Mouse (Mus musculus): ENCODE results near the gene Spata16. TPM values are rescaled to one million over a fixed set of nuclear protein-coding genes. Genes with fewer than 3 reads are reported as not detected.

Spata16 gene
- polyA plus RNA-seq, 1 experiment from 2014 or later: not detected

DNA sequence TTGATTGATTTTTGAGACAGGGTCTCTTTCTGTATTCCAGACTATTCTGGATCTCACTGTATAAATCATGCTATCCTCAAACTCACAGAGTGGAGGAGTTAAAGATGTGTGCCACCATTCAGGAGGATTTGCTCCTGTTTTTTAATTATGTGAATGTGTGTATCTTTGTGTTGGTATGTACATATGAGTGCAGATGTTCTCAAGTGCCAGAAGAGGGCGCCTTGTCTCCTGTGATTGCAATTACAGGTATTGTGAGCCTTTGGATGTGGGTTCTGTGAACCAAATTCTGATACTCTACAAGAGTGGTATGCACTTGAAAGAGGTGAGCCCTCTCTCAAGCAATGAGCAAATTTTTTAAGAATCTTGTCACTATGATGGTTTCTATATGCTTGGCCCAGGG, 369.4 kb downstream of the Spata16 start:
- WGBS: 51% methylated on average over 1 of the region's 1 CpGs

GRCm38 (mm10) chr3:27027957-27028356, 390.5 kb downstream of the Spata16 start:
- Histone ChIP-seq H3K27me3 (replicated peaks) (no peaks in the 10 kb centered on the region), H3K9ac (no peak overlapping the region), H3K27ac (no peak overlapping the region), H3K4me3 (no peak overlapping the region), H3K4me2 (replicated peaks) (no peak overlapping the region), H3K9me3 (no peaks in the 10 kb centered on the region), H3K4me1 (no peaks in the 10 kb centered on the region), H3K36me3 (no peaks in the 10 kb centered on the region)
- ATAC-seq (ENCODE audit: low FRiP score, low read depth): no peak
- 34% methylated on average over 3 of the region's 3 CpGs for WGBS

More for the DNA sequence above, 369.4 kb downstream of the Spata16 start:
- Histone ChIP-seq H3K4me3 (no peak overlapping the region), H3K9ac (no peak overlapping the region), H3K36me3 (no peaks in the 10 kb centered on the region), H3K27ac (no peak overlapping the region), H3K4me1 (no peaks in the 10 kb centered on the region), H3K9me3 (0 out of 2 replicates have a peak, but pooled peaks cover 4% of the 10 kb centered on the region), H3K4me2 (replicated peaks) (no peak overlapping the region), H3K27me3 (replicated peaks) (no peaks in the 10 kb centered on the region)
- no peak for ATAC-seq (ENCODE audit: low FRiP score, low read depth)

DNA sequence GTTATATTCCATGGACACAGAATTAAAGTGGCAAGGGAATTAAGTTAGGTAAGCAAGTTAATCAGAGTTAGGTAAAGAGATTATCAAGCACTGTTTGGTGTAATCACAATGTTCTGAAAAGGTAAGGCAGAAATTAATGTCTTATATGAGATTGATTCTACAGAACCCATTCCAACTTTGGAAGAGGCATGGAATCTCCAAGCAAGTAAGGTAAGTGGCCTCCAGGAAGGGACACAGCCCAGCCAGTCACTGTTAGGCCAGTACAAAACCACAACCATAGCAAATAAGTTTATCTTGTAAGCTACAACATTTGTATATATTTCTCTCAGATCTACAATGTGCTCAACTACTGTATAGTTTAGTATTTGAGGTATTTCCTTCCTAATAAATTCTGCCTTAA, 391.1 kb downstream of the Spata16 start:
- Histone ChIP-seq H3K9ac (no peak overlapping the region), H3K27ac (no peak overlapping the region), H3K27me3 (replicated peaks) (no peaks in the 10 kb centered on the region), H3K4me2 (replicated peaks) (no peak overlapping the region), H3K4me3 (no peak overlapping the region), H3K9me3 (no peaks in the 10 kb centered on the region), H3K36me3 (no peaks in the 10 kb centered on the region), H3K4me1 (no peaks in the 10 kb centered on the region)
- no peak for ATAC-seq (ENCODE audit: low FRiP score, low read depth)

- Histone ChIP-seq H3K36me3 (no peaks in the 10 kb centered on the region), H3K27ac (no peak overlapping the region), H3K9me3 (no peaks in the 10 kb centered on the region), H3K4me1 (no peaks in the 10 kb centered on the region), H3K27me3 (replicated peaks) (no peaks in the 10 kb centered on the region), H3K9ac (no peak overlapping the region), H3K4me2 (replicated peaks) (no peak overlapping the region), H3K4me3 (no peak overlapping the region)
- WGBS: 89% methylated on average over 8 of the region's 8 CpGs
- no peak for ATAC-seq (ENCODE audit: low FRiP score, low read depth)
Measured at GRCm38 (mm10) chr3:27030067-27030857, 392.8 kb downstream of the Spata16 start.

Small RNA genes within 50 kb of the gene (microRNA-seq; reads per million reads assigned to microRNA genes)
- not detected for gene Gm25773
- not detected for gene Gm44464

Measured in neural tube, embryonic 12.5 days (tissue).